Mouse (Mus musculus) monocyte, adult 59 days (primary cell): ENCODE measurements around the gene Cysltr1. TPM values are rescaled to one million over a fixed set of nuclear protein-coding genes. Genes with fewer than 3 reads are reported as not detected.

Experiments
- total RNA-seq, 2 experiments: library from RNA; stranded (reverse); gene quantifications; one replicate each; pipeline ENCODE4 v1.2.4; 2023

The Cysltr1 gene
- 1 to 10 TPM; 6.5 to 8.5 TPM for total RNA-seq

DNA sequence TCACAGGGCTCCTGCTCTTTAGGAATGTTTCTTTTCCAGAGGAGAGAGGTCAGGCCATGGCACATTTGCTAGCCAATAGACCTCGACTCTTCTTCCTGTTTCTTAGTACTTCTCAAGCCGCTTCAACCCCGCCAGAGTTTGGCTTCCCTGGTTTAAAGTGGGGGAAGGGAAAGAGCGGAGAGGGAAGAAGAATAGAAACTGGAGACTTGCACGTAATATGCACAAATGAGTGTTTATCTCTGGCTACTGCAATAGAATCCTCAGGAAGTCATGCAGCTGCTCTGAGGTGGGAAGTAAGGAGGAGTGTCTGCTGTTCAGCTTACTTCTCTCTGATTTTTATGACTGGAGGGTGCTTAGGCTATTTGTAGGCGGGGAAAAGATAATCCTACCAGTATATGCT lies at the start of gene Cysltr1:
Cysltr1 (minus strand) TSS at position 294 of the 400 bp plus-strand sequence.

DNA sequence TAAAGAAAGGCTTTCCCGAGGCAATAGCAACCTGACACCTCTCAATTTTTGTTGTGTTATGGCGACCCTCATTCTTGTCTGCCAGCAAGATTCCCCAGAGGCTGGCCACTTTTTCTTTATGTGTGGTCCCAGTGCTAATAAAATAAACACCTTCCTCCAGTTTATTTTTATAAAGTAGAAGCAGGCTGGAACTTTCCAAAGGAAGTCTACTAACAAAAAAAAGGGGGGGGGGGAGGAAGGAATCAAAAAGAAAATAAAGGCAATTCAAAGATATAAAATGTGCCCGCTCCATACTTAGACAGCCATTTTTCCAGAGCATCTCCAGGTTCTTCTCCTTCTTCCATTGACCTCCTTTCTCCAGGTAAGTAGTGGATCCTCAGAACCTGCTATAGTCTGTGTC lies 20.6 kb downstream of the Cysltr1 start, which contains the start of gene Gm5127:
Gm5127 (plus strand) TSS at position 301 of the 400 bp plus-strand sequence.

Other genes starting within 250 kb of the Cysltr1 start
- not detected for gene Fndc3c1, start 118.3 kb downstream of the Cysltr1 start, total RNA-seq
- not detected for gene Gm5127, start 20.5 kb downstream of the Cysltr1 start, total RNA-seq
- not detected for gene Rtl3, start 237.0 kb upstream of the Cysltr1 start, total RNA-seq